Mouse (Mus musculus) erythroblast, adult 5-6 weeks (primary cell): Measurements from ENCODE around the gene Cpt1a. TPM values are rescaled to one million over a fixed set of nuclear protein-coding genes. Genes with fewer than 3 reads are reported as not detected.

Experiments
- ATAC-seq: replicated peaks from 2 replicates; pipeline ENCODE4 v1.8.0; 2016; ENCODE audit warnings: moderate number of reproducible peaks, mild to moderate bottlenecking, moderate TSS enrichment, inconsistent platforms; ENCODE audit not compliant: poor library complexity, low FRiP score, severe bottlenecking
- total RNA-seq, 2 experiments: library from RNA; stranded (forward) in 1 of 2; stranded (reverse) in 1 of 2; fragments of 150-400 nt in 1 of 2; fragments of 200-764, 138-1000 nt in 1 of 2; gene quantifications; 2 replicates each; pipeline versions ENCODE4 v1.2.3 to v1.2.4; 2015 to 2017; ENCODE audit warnings: low replicate concordance in 2 of 2

Cpt1a gene
- total RNA-seq (2015; ENCODE audit: low replicate concordance) (11.0 and 15.0 TPM in 2 replicates), total RNA-seq (2017; ENCODE audit: low replicate concordance) (11.4 and 19.5 TPM in 2 replicates)

- ATAC-seq: peak; percentile 60
Measured at GRCm38 (mm10) chr19:3322261-3322969, at the start of gene Cpt1a. TSS of gene Cpt1a (plus strand) at chr19:3322334.

- no peak for ATAC-seq
Measured at GRCm38 (mm10) chr19:3273331-3273730, 48.8 kb upstream of the Cpt1a start.

GRCm38 (mm10) chr19:3275744-3276365 lies 46.3 kb upstream of the Cpt1a start:
- no peak for ATAC-seq

DNA sequence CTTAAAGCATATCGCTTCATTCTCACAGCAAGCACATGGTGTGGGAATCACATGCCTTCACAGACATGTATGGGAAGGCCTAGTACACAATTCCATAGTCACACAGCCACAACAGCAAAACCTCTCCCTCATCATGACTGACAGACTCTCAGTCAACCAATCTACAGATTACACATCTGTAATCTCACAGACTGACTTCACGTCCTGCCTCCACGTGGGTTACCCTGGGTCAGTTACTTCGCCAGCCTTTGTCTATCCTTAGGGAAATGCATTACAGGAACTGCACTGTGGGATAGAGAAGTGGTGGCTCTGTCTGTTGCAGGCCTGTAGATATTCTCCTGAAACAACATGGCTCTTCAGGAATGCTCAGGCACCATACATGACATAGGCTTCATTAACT lies 40.2 kb upstream of the Cpt1a start:
- no peak for ATAC-seq

DNA sequence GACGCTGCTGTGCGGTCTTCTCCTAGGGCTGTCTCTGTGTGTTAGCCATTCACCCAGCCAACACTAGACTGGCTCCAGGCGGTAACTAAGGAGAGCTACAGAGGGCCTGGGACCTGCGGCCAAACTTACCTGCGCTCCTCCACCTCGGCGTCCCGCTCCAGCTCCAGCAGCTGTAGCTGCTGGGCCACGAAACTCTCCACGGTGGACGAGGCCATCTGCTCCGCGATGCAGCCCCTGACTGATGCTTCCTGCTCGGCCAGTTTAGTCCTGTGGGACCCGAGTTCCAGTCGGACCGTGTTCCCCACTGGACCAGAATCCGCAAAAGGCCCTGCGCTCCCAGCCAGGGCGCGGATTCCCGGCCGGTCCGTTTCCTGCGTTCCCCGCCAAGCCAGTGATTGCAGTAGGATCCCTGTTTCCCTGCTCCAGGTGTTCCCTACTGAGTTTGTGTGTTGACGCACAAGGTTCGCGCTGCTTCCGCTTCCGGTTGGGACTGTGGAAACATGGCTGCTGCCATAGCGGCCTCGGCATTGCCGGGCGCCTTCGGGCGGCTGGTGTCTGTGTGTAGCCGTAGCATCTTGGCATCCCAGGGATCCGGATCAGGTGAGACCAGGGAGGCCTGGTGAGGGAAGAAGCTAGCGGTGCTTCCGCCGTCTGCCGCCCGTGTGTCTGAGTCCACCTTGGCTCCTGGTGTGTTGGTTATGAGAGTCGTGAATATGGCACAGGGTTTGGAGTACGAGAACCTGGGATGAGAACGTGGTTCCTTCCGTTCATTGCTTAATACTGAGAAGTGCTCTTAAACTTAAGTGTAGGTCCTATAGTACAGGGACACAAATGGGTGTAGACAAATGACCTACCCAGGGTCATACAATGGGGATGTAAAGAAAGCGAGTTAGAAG lies 39.3 kb upstream of the Cpt1a start, which contains the start of the genes Mrpl21 and Ighmbp2:
Gene Mrpl21 (plus strand): TSS at position 330 of the 896 bp plus-strand sequence.
Gene Ighmbp2 (minus strand): TSS at position 446 of the 896 bp plus-strand sequence.
- peak; percentile 89 for ATAC-seq

DNA sequence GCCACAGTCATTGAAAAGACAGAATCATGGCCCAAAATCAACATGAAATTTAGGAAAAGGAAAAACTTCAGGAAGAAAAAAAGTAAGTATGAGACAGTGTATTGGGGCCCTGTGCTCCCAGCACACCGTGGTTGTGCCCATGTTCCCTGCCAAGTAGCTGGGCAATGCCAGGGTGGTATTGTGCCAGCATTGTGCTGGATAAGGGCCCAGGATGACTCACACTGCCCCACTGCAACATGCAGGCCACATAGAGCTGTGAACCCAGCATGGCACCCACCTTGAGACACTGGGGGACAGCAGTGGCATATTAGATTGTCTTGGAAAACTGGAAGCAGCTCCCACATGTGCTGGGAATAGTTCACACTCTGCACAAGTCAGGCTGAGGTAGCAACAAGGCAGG lies 33.1 kb upstream of the Cpt1a start:
- ATAC-seq: no peak

- peak; percentile 75 for ATAC-seq
Measured at GRCm38 (mm10) chr19:3292028-3292427, 30.1 kb upstream of the Cpt1a start.

GRCm38 (mm10) chr19:3292993-3293392 lies 29.1 kb upstream of the Cpt1a start:
- ATAC-seq: no peak

- no peak for ATAC-seq
Measured at GRCm38 (mm10) chr19:3295245-3295644, 26.9 kb upstream of the Cpt1a start.

- ATAC-seq: no peak
Measured at GRCm38 (mm10) chr19:3297034-3297433, 25.1 kb upstream of the Cpt1a start.

GRCm38 (mm10) chr19:3297775-3298174 lies 24.4 kb upstream of the Cpt1a start:
- peak; percentile 39 for ATAC-seq

DNA sequence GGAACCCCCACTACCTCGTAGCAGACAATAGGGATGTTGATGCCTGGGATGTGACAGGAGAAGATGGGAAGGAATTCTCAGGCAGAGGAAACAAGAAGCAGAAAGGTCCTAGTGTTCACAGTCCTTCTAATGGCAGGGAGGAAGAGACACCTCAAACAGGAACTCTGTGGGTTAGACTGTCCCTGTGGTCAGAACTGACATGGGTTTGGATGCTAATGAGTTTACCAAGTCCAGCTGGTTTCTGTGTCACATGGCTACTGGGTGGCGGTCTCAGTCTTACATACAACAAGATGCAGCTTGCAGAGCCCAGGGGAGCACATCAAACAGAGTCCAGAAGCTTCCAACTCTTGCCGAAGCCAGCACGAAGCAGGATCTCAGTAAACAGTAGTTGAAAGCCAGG lies 18.1 kb upstream of the Cpt1a start:
- ATAC-seq: no peak

- no peak for ATAC-seq
Measured at GRCm38 (mm10) chr19:3307175-3307949, 14.8 kb upstream of the Cpt1a start.

DNA sequence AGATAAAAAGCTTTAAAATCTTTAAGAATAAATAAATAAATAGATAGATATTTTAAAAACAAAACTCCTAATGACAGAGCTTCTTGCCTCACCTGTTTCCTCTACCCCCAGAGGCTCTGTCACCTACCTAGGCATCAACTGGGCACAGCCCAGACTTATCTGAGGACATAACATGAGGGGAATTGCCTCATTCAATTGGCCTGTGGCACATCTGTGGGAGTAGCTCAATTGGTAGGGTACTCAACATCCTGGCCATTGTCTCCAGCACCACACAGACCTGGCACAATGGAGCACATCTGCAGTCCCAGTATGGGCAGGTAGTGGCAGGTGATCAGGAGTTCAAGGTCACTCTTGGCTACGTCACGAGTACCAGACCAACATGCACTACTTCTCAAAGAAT lies 2.8 kb upstream of the Cpt1a start:
- ATAC-seq: no peak

DNA sequence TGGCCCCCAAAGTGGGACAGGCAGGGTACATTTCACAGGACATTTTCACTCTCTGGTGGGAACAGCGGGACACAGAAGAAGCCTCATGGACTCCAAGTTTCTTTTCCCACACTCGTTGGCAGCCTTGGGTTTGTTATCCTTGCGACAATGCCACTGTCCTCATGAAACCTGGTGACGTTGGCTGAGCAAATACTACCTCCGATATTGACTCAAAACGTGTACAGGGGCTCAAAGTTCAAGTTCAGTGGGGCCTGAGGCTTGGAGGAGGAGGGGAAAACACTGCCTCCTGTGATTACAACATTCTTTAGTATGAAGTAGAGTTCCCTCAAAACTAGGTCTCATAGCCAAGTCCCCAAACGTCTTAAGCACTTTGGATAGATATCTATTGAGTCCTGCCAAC lies 2.0 kb upstream of the Cpt1a start:
- no peak for ATAC-seq

- no peak for ATAC-seq
Measured at GRCm38 (mm10) chr19:3320801-3321200, 1.3 kb upstream of the Cpt1a start.

DNA sequence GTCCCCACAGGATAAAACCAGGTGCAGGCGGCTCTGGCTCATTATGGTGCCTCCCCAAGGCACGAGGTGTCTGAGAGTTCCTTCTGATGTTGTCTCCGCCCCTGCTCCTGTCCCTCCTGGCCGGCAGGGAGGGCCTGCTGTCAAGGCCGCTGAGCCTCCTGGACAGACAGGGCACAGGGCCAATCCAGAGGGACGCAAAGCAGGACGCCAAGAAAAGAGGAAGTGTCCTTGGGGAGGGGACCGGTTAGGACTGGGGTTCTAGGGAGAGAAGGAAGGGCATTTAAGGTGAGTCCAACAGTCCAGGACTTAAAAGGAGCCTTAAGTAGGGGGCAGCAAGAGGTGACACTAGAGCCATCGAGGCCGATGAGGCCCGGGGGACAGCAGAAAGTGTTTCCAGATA lies 517 bp upstream of the Cpt1a start:
- no peak for ATAC-seq

DNA sequence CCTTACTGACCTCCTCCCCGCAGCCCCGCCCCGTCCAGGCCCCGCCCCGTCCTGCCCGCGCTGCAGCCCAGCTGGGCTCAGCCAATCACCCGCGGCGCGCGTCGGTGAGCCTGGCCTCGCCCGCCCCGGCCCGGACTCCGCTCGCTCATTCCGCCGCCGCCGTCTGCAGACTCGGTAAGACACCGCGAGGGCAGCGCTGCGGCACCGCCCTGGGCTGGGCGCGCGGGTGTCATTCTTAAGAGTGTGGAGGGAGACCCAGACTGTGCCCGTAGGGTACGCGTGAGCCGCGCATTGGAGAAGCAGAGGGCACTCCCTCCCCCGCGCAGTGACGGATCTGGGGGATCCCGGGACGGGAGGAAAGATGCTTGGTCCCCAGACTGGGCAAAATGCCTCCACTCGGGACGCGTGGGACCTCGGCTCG lies 1.1 kb downstream of the Cpt1a start:
- peak; percentile 77 for ATAC-seq

GRCm38 (mm10) chr19:3323753-3324270 lies 1.7 kb downstream of the Cpt1a start:
- ATAC-seq: peak; percentile 17
